Mouse (Mus musculus): ENCODE data around the gene Fbll1.

DNA sequence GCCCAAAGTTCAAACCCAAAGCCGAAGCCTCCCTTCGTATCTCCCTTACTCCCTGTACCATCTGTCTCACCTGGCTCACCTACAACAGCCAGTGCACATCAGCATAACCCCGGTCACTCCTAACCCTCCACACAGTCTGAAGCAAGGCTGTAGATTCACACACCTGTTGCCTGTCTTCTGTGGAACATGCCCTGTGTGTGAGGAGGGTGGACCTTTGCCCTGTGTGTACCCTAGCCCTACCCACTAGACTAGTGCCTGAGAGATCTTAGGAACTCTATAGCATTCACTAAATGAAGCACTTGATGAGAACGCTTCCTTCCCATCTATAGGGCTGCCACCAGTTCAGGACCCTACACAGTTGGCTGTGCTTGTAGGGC lies 38.1 kb downstream of the Fbll1 start:
- TF ChIP-seq GATA1 (IDR thresholded peaks at IDR 0.05; ENCODE audit: low read length): no peak
- no peak for TF ChIP-seq TAL1 (IDR thresholded peaks at IDR 0.05; ENCODE audit: low read length)

Measured in erythroblast, embryonic 14.5 days (primary cell).